Mouse (Mus musculus) forebrain, embryonic 13.5 days (tissue): Measurements from ENCODE around the gene Olfr62. TPM values are rescaled to one million over a fixed set of nuclear protein-coding genes. Genes with fewer than 3 reads are reported as not detected.

Experiments used
- ATAC-seq: fragments of 200-750 bp; cut with Nextera tagmentation; 2 replicates; pipeline ENCODE4 v1.8.0; 2017
- H3K27ac ChIP-seq: fragments of 300-500 bp; sonication (generic); 2 replicates; pipeline ENCODE4 v1.5.1; 2015; ENCODE audit warnings: inconsistent platforms, mild to moderate bottlenecking, moderate library complexity
- H3K27me3 ChIP-seq: fragments of 300-500 bp; sonication (generic); 2 replicates; pipeline ENCODE4 v1.6.1; 2015; ENCODE audit warnings: mild to moderate bottlenecking, inconsistent platforms
- H3K36me3 ChIP-seq: fragments of 300-500 bp; sonication (generic); 2 replicates; pipeline ENCODE4 v1.6.1; 2015; ENCODE audit warnings: mild to moderate bottlenecking, inconsistent platforms; ENCODE audit not compliant: poor library complexity, severe bottlenecking
- H3K4me1 ChIP-seq: fragments of 300-500 bp; sonication (generic); 2 replicates; pipeline ENCODE4 v1.6.1; 2015; ENCODE audit warnings: inconsistent platforms
- H3K4me2 ChIP-seq: fragments of 300-500 bp; sonication (generic); 2 replicates; pipeline ENCODE4 v1.6.1; 2015; ENCODE audit warnings: inconsistent platforms, mild to moderate bottlenecking, moderate library complexity
- H3K4me3 ChIP-seq: fragments of 300-500 bp; sonication (generic); 2 replicates; pipeline ENCODE4 v1.5.1; 2015; ENCODE audit warnings: mild to moderate bottlenecking, inconsistent platforms
- H3K9ac ChIP-seq: fragments of 300-500 bp; sonication (generic); 2 replicates; pipeline ENCODE4 v1.6.1; 2015; ENCODE audit warnings: mild to moderate bottlenecking, inconsistent platforms
- H3K9me3 ChIP-seq: fragments of 300-500 bp; sonication (generic); replicated peaks from 2 replicates; pipeline ENCODE4 v1.6.1; 2016; ENCODE audit warnings: inconsistent platforms
- WGBS: fragments of 180-500 bp; shearing (Covaris S2); methylation state at CpG from one replicate; pipeline ENCODE4 v1.1.7; 2015; 5-methylcytosine and 5-hydroxymethylcytosine counted together
- polyA plus RNA-seq: library from polyadenylated mRNA; unstranded; fragments of >200 nt; fragmentation: Nextera tagmentation; extraction: Ambion mirVana; gene quantifications from 2 replicates; pipeline ENCODE4 v1.2.1, GENCODE M21; 2015

Olfr62 gene
- not detected in 2 replicates for polyA plus RNA-seq

DNA sequence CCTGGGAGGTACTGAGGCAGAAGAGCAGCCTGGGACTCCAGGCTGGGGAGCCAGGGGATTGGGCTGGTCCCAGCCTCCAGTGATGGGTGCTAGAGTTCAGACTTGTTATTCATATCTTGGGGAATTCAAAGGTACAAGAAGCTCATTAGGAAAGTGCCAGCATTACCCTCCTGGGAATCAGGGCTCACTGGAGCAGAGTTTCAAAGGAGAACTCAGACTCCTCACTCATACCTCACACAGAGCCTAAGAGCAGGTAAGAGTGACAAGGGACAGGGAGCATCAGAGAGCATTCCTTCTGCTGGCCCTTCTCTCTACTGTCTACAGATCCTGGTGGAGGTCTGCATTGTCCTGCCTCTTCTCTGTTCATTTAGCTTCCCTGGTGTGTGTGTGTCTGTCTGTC lies at the start of gene Olfr62:
Gene Olfr62, plus strand, starts transcription at position 301 of the 400 bp plus-strand sequence.
- no peak within 1 kb of the TSS for H3K4me2 ChIP-seq
- no peak within 1 kb of the TSS for H3K4me3 ChIP-seq
- ATAC-seq, result no peak
- H3K4me1 ChIP-seq, result no peaks in the 10 kb centered on the region
- no peaks in the 10 kb centered on the region for H3K9me3 ChIP-seq
- H3K36me3 ChIP-seq, result no peaks in the 10 kb centered on the region
- H3K27me3 ChIP-seq, result no peaks in the 10 kb centered on the region
- no peak within 1 kb of the TSS for H3K27ac ChIP-seq
- no peak within 1 kb of the TSS for H3K9ac ChIP-seq

DNA sequence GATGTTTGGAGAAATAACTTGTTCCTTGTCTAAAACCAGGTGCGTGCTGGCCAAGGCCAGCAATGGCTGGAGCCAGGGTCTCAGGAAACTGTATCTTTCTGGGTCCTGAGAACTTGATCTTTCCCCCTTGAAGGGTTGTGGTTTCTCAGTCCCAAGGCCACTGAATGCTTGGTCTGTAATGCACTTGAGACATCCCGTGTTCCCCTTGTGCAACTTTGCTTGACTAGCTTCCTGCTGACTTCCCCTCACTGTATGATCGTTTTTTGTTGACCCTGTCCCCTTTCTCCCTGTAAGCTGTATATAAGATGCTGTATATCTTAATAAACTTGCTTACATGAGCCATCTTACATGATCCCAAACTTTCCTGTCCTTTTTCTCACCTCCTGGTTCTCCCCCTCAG lies 48.9 kb upstream of the Olfr62 start:
- Histone ChIP-seq H3K27me3 (0 out of 2 replicates have a peak, but pooled peaks cover 7% of the 10 kb centered on the region), H3K4me1 (no peaks in the 10 kb centered on the region), H3K9me3 (no peaks in the 10 kb centered on the region), H3K36me3 (no peaks in the 10 kb centered on the region), H3K4me2 (no peak overlapping the region), H3K27ac (no peak overlapping the region), H3K4me3 (no peak overlapping the region), H3K9ac (no peak overlapping the region)
- no peak for ATAC-seq
- WGBS, result 77% methylated on average over 3 of the region's 3 CpGs

DNA sequence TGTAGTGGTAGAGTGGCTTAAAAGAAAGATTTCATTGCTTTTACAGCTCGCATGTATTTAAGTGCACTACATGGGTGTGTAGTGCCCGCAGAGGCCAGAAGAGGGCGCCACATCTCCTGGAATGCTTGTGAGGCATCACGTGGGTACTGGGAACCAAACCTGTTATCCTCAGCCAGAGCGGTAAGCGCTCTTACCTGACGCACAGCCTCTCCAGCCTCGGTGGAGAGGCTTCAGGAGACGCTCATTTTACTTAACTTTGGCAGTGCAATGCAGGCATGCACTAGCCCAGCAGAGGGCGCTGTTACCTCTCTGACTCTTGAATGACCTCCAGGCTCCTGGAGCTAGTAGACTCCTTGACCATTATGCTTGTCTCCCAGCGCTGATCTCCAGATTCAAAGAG lies 46.1 kb upstream of the Olfr62 start:
- H3K4me2 ChIP-seq, result no peak overlapping the region
- WGBS, result 25% methylated on average over 11 of the region's 11 CpGs
- H3K9ac ChIP-seq, result no peak overlapping the region
- no peak for ATAC-seq
- H3K36me3 ChIP-seq, result no peaks in the 10 kb centered on the region
- H3K27ac ChIP-seq, result no peak overlapping the region
- no peaks in the 10 kb centered on the region for H3K4me1 ChIP-seq
- peaks cover 8% of the 10 kb centered on the region for H3K9me3 ChIP-seq
- H3K4me3 ChIP-seq, result no peak overlapping the region
- 0 out of 2 replicates have a peak, but pooled peaks cover 7% of the 10 kb centered on the region for H3K27me3 ChIP-seq

GRCm38 (mm10) chr4:118615412-118615811 lies 43.3 kb upstream of the Olfr62 start:
- 86% methylated on average over 11 of the region's 11 CpGs for WGBS
- H3K4me3 ChIP-seq, result no peak overlapping the region
- 0 out of 2 replicates have a peak, but pooled peaks cover 7% of the 10 kb centered on the region for H3K27me3 ChIP-seq
- no peak overlapping the region for H3K27ac ChIP-seq
- H3K9ac ChIP-seq, result no peak overlapping the region
- H3K9me3 ChIP-seq, result peaks cover 8% of the 10 kb centered on the region
- H3K4me1 ChIP-seq, result no peaks in the 10 kb centered on the region
- no peak for ATAC-seq
- H3K4me2 ChIP-seq, result no peak overlapping the region
- H3K36me3 ChIP-seq, result no peaks in the 10 kb centered on the region

- no peak within 1 kb of the TSS for H3K27ac ChIP-seq
- under 1% methylated on average over 40 of the region's 41 CpGs for WGBS
These were observed 38.3 kb upstream of the Olfr62 start, which contains the start of the genes Cfap57 and Ebna1bp2 for GRCm38 (mm10) chr4:118620279-118620966. TSS of gene Cfap57 (minus strand) at chr4:118620777. TSS of gene Ebna1bp2 (plus strand) at chr4:118620799.

DNA sequence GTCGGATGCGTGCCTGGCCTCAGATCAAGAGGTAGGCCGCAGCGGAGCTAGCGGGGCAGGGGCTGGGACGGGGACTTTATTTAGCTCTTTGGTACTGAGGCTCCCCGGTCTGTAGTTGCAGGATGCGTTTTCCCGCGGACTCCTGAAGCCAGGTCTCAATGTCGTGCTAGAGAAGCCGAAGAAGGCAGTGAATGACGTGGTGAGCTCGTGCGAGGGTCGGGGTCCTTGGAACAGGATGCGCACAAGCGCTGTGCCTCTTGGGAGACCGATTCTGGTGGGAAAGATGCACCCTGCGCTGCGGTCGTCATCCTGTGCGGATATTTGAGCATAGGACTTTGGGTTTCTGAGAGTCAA lies 37.8 kb upstream of the Olfr62 start:
- Histone ChIP-seq H3K4me2 (peak overlapping the region; percentile 97), H3K27ac (no peak overlapping the region), H3K36me3 (peaks cover 34% of the 10 kb centered on the region), H3K27me3 (no peaks in the 10 kb centered on the region), H3K9me3 (peaks cover 8% of the 10 kb centered on the region), H3K4me1 (peaks cover 11% of the 10 kb centered on the region), H3K4me3 (peak overlapping the region; percentile 82), H3K9ac (peak overlapping the region; percentile 81)
- ATAC-seq, result no peak; the same call in 1 of the 2 replicates
- WGBS, result under 1% methylated on average over 23 of the region's 23 CpGs

More at GRCm38 (mm10) chr4:118620279-118620966, 38.3 kb upstream of the Olfr62 start, which contains the start of the genes Cfap57 and Ebna1bp2:
- no peaks in the 10 kb centered on the region for H3K27me3 ChIP-seq
- peaks cover 8% of the 10 kb centered on the region for H3K9me3 ChIP-seq
- H3K4me3 ChIP-seq, result peak within 1 kb of the TSS; percentile 82
- H3K4me1 ChIP-seq, result peaks cover 11% of the 10 kb centered on the region
- peaks cover 28% of the 10 kb centered on the region for H3K36me3 ChIP-seq
- peak within 1 kb of the TSS; percentile 81 for H3K9ac ChIP-seq
- peak within 1 kb of the TSS; percentile 97 for H3K4me2 ChIP-seq
- ATAC-seq, result peak; percentile 95

DNA sequence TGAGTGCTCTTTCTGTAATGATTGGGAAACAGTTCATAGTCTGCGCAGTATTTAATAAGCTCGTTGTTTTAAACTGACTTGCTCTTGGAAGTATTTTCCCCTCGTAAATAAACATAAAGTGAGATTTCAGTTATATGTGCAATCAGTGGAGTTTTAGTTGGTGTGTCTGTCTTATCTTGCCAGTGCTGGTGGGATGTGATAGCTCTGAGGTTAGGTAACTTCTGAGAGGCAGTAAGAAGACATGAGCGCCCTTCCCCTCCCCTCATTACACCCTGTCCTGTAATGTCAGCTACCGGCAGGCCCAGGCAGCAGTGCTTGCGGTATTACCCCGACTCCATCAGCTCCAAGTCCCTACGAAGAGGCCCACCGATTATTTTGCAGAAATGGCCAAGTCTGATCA lies 37.0 kb upstream of the Olfr62 start:
- Histone ChIP-seq H3K4me1 (peaks cover 11% of the 10 kb centered on the region), H3K27ac (no peak overlapping the region), H3K9me3 (peaks cover 7% of the 10 kb centered on the region), H3K4me3 (peak overlapping the region; percentile 82), H3K4me2 (peak overlapping the region; percentile 97), H3K9ac (peak overlapping the region; percentile 81; the same call in 1 of the 2 replicates), H3K36me3 (peaks cover 42% of the 10 kb centered on the region), H3K27me3 (no peaks in the 10 kb centered on the region)
- 92% methylated on average over 9 of the region's 9 CpGs for WGBS
- ATAC-seq, result no peak

DNA sequence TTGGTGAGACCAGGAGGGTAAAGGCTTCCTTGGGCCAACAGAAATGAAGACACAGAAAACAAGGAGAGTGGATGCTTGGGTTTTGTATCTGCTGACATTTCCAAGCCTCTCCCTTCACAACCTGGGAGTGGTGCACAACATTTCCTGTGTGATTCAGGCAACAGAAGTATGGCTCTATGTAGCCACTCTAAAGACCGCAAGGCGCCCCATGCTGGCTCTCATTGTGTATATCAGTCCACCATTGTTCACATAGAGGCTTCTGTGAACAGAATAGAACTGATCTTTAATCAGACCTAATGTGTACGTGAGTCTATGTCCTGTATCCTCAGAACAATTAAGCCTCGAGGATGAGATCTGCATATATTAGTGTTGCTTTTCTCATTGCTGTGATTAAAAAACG lies 28.5 kb upstream of the Olfr62 start:
- WGBS, result 79% methylated on average over 5 of the region's 5 CpGs
- H3K36me3 ChIP-seq, result peaks cover 77% of the 10 kb centered on the region
- H3K27ac ChIP-seq, result no peak overlapping the region

DNA sequence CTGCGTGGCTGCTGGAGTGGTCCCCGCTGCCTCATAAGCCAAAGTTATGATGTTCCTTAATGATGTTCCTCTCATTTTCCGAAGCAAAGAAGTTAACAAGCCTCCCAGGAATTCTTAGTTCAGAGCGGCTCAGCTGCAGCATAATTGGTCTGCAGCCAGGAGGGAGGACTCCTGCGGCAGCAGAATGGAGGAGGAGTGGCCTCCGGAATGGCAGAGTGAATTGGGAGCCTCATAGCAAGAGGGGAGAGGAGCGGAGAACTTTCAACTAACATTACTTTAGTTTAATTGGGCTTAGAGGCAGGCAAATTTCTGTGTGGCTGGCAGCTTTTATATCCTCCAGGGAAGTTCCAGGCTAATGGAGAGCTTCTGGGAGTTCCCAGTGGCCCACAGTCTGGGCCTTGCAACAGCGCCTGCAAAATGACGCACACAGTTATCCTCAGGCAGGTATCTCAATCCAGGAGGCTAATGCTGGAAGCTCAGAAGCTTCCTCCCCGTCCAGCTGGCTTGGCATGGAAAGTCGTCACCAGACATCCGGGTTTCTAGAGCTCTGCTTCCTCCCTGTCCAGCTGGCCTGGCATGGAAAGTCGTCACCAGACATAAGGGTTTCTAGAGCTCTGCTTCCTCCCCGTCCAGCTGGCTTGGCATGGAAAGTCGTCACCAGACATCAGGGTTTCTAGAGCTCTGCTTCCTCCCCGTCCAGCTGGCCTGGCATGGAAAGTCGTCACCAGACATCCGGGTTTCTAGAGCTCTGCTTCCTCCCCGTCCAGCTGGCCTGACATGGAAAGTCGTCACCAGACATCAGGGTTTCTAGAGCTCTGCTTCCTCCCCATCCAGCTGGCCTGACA lies 16.2 kb upstream of the Olfr62 start:
- ATAC-seq, result no peak

More for the DNA sequence above, 28.5 kb upstream of the Olfr62 start:
- no peaks in the 10 kb centered on the region for H3K27me3 ChIP-seq
- no peaks in the 10 kb centered on the region for H3K9me3 ChIP-seq
- H3K4me1 ChIP-seq, result no peaks in the 10 kb centered on the region
- H3K4me2 ChIP-seq, result no peak overlapping the region
- no peak for ATAC-seq
- no peak overlapping the region for H3K9ac ChIP-seq
- no peak overlapping the region for H3K4me3 ChIP-seq

DNA sequence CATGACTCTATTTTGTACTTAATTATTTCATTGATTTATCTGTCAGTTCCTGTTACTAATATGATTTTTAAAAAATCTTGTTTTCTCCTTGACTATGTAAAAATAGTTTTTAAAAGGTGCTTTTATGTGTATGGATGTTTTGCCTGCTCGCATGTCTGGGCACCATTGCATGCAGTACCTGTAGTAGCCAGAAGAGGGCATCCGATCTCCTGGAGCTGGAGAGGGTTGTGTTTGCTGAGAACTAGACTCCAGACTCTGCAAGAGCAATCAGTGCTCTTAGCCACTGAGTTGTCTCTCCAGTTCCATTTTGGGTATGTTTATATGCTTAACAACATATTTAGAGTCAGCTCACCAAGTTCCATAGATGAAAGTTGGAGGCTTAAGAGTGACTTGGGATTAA lies 13.5 kb upstream of the Olfr62 start:
- Histone ChIP-seq H3K27me3 (no peaks in the 10 kb centered on the region), H3K4me2 (no peak overlapping the region), H3K4me1 (peaks cover 7% of the 10 kb centered on the region; the same call in 1 of the 2 replicates), H3K36me3 (no peaks in the 10 kb centered on the region), H3K27ac (no peak overlapping the region), H3K4me3 (no peak overlapping the region), H3K9ac (no peak overlapping the region), H3K9me3 (no peaks in the 10 kb centered on the region)
- 11% methylated on average over 2 of the region's 2 CpGs for WGBS
- ATAC-seq, result 0 out of 2 replicates have a peak, but pooled peaks have one; percentile 36

More for the DNA sequence above, 16.2 kb upstream of the Olfr62 start:
- Histone ChIP-seq H3K4me1 (peaks cover 7% of the 10 kb centered on the region; the same call in 1 of the 2 replicates), H3K36me3 (no peaks in the 10 kb centered on the region), H3K4me2 (peak overlapping the region; percentile 4; the same call in 1 of the 2 replicates), H3K4me3 (no peak overlapping the region), H3K9me3 (no peaks in the 10 kb centered on the region), H3K27ac (no peak overlapping the region), H3K9ac (no peak overlapping the region), H3K27me3 (no peaks in the 10 kb centered on the region)
- WGBS, result 38% methylated on average over 20 of the region's 20 CpGs

DNA sequence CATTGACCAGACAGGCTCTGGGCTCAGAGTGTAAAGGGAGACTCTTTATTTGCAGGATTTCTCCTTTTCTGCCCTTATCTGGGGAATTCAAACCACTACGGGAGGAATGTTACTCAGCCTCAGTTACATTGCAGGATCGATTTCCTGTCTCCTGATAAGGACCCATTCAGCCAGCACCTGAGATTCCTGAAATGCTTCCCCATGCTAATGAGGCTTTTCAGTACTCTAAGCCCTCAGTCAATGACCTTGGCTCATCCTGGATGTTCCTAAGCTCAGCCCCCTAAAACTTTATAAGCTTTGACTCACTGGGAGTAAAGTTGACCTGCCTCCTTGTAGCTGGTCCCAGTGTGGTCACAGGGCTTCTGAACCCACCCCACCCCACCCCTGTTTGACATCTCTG lies 28.3 kb downstream of the Olfr62 start:
- no peaks in the 10 kb centered on the region for H3K4me1 ChIP-seq
- ATAC-seq, result no peak
- no peak overlapping the region for H3K9ac ChIP-seq
- H3K9me3 ChIP-seq, result no peaks in the 10 kb centered on the region
- no peaks in the 10 kb centered on the region for H3K27me3 ChIP-seq
- H3K4me3 ChIP-seq, result no peak overlapping the region
- no peaks in the 10 kb centered on the region for H3K36me3 ChIP-seq
- 84% methylated on average over 2 of the region's 2 CpGs for whole genome bisulfite sequencing
- H3K27ac ChIP-seq, result no peak overlapping the region
- no peak overlapping the region for H3K4me2 ChIP-seq

DNA sequence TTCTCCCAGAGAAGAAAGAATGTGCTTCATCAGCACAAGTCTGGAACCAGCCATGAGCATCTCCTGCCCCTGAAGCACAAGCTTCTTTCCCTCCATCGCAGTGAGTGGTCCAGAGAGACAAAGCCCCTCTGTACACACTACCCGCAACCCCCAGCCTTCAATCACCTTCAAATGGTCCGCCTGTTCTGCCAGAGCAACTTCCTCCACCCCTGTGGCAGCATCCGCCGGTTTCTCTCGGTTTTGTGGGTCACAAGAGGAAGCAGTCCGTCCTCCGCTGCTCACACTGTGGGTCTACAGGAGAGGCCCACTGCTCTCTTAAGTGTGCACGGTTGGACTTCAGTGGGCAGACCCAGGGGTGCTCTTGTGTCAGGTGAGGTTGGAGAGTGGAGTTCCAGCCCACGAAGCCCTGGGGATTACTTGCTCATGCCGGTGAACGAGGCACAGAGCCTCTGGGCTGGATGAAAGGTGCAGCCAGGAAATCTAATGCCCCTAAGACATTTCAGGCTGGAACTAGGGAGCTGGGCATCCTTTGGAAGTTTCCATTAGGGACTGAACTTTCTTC lies 33.7 kb downstream of the Olfr62 start, which contains the start of gene Olfr1342:
Gene Olfr1342, minus strand, starts transcription at position 345 of the 562 bp plus-strand sequence.
- no peak within 1 kb of the TSS for H3K4me2 ChIP-seq
- no peak for ATAC-seq
- H3K4me1 ChIP-seq, result 0 out of 2 replicates have a peak, but pooled peaks cover 3% of the 10 kb centered on the region
- no peaks in the 10 kb centered on the region for H3K9me3 ChIP-seq
- 56% methylated on average over 12 of the region's 12 CpGs for WGBS
- no peaks in the 10 kb centered on the region for H3K36me3 ChIP-seq
- no peak within 1 kb of the TSS for H3K27ac ChIP-seq
- no peak within 1 kb of the TSS for H3K4me3 ChIP-seq
- H3K9ac ChIP-seq, result no peak within 1 kb of the TSS
- H3K27me3 ChIP-seq, result no peaks in the 10 kb centered on the region
